Mouse (Mus musculus) neutrophil, adult 65 days (primary cell): Measurements from ENCODE around the gene Serpinb9b. TPM values are rescaled to one million over a fixed set of nuclear protein-coding genes. Genes with fewer than 3 reads are reported as not detected.

Source experiments
- total RNA-seq: library from RNA; stranded (reverse); gene quantifications from 2 replicates; pipeline ENCODE4 v1.2.4, GENCODE M21; 2023

Gene Serpinb9b
- total RNA-seq, result not detected in 2 replicates

GRCm38 (mm10) chr13:33027244-33027643 lies at the start of gene Serpinb9b:
Gene Serpinb9b (plus strand): TSS chr13:33027416.

GRCm38 (mm10) chr13:33002950-33003349 lies 24.3 kb upstream of the Serpinb9b start, which contains the start of gene Serpinb9:
Gene Serpinb9 (plus strand): TSS chr13:33003250.

GRCm38 (mm10) chr13:33078056-33078705 lies 51.0 kb downstream of the Serpinb9b start, which contains the start of gene Serpinb1b:
Gene Serpinb1b (plus strand): TSS chr13:33078575.

Other genes with a start within 250 kb of the Serpinb9b start
- not detected in 2 replicates for gene Mylk4, start 243.5 kb upstream of the Serpinb9b start, total RNA-seq
- gene Wrnip1, start 225.4 kb upstream of the Serpinb9b start, total RNA-seq, result 8.7 and 9.3 TPM in 2 replicates
- gene D930007J09Rik, start 224.6 kb upstream of the Serpinb9b start, total RNA-seq, result not detected in 2 replicates
- 322 and 334 TPM in 2 replicates for gene Serpinb1a, start 176.2 kb upstream of the Serpinb9b start, total RNA-seq
- gene Serpinb1c, start 129.2 kb upstream of the Serpinb9b start, total RNA-seq, result not detected in 2 replicates
- not detected in 2 replicates for gene Serpinb6b, start 62.2 kb upstream of the Serpinb9b start, total RNA-seq
- gene Serpinb9, start 24.2 kb upstream of the Serpinb9b start, total RNA-seq, result 0.23 and 0.25 TPM in 2 replicates
- gene Serpinb1b, start 51.2 kb downstream of the Serpinb9b start, total RNA-seq, result not detected in 2 replicates
- gene Serpinb9c, start 132.3 kb downstream of the Serpinb9b start, total RNA-seq, result not detected in 2 replicates
- not detected in 2 replicates for gene Serpinb9d, start 165.5 kb downstream of the Serpinb9b start, total RNA-seq
- not detected in 2 replicates for gene Serpinb9e, start 222.2 kb downstream of the Serpinb9b start, total RNA-seq